Mouse (Mus musculus): ENCODE data around the gene Pbx1. TPM values are rescaled to one million over a fixed set of nuclear protein-coding genes. Genes with fewer than 3 reads are reported as not detected.

Pbx1 gene
- polyA plus RNA-seq, 1 experiment from 2014 or later = 59.2 TPM

- peaks cover 7% of the 10 kb centered on the region for H3K4me1 ChIP-seq (replicated peaks; ENCODE audit: control insufficient read depth, insufficient read depth, low read length)
- 0 out of 2 replicates have a peak, but pooled peaks cover 2% of the 10 kb centered on the region for H3K36me3 ChIP-seq (ENCODE audit: control insufficient read depth, insufficient read depth, low read length)
- peak; percentile 52 for DNase-seq (ENCODE audit: low spot score)
- peak overlapping the region; percentile 42; the same call in 1 of the 2 replicates for H3K27ac ChIP-seq (ENCODE audit: low read depth, low read length)
- peak overlapping the region; percentile 19; the same call in 1 of the 2 replicates for H3K4me2 ChIP-seq (replicated peaks; ENCODE audit: low read depth, low read length)
- no peaks in the 10 kb centered on the region for H3K9me3 ChIP-seq (ENCODE audit: control insufficient read depth, low read length)
- no peaks in the 10 kb centered on the region for H3K27me3 ChIP-seq (ENCODE audit: control insufficient read depth, insufficient read depth, low read length)
- 0 out of 2 replicates have a peak overlapping the region, but pooled peaks have one; percentile 27 for H3K9ac ChIP-seq (ENCODE audit: low read depth, low read length)
- WGBS = 10% methylated on average over 11 of the region's 11 CpGs
- no peak overlapping the region for H3K4me3 ChIP-seq (ENCODE audit: low read depth, low read length)
- ATAC-seq (ENCODE audit: low FRiP score) = peak; percentile 80
These were observed 15.2 kb downstream of the Pbx1 start for GRCm38 (mm10) chr1:168416729-168417437.

- H3K27ac ChIP-seq (ENCODE audit: low read depth, low read length) = no peak overlapping the region
- no peak overlapping the region for H3K4me2 ChIP-seq (replicated peaks; ENCODE audit: low read depth, low read length)
- H3K9me3 ChIP-seq (ENCODE audit: control insufficient read depth, low read length) = no peaks in the 10 kb centered on the region
- ATAC-seq (ENCODE audit: low FRiP score) (no peak), DNase-seq (ENCODE audit: low spot score) (peak; percentile 47)
- no peak overlapping the region for H3K9ac ChIP-seq (ENCODE audit: low read depth, low read length)
- H3K4me1 ChIP-seq (replicated peaks; ENCODE audit: control insufficient read depth, insufficient read depth, low read length) = peaks cover 9% of the 10 kb centered on the region
- 5% methylated on average over 10 of the region's 10 CpGs for WGBS
- 0 out of 2 replicates have a peak, but pooled peaks cover 2% of the 10 kb centered on the region for H3K36me3 ChIP-seq (ENCODE audit: control insufficient read depth, insufficient read depth, low read length)
- no peak overlapping the region for H3K4me3 ChIP-seq (ENCODE audit: low read depth, low read length)
- no peaks in the 10 kb centered on the region for H3K27me3 ChIP-seq (ENCODE audit: control insufficient read depth, insufficient read depth, low read length)
These were observed 21.5 kb downstream of the Pbx1 start for GRCm38 (mm10) chr1:168410611-168411010.

- 0 out of 2 replicates have a peak overlapping the region, but pooled peaks have one; percentile 17 for H3K27ac ChIP-seq (ENCODE audit: low read depth, low read length)
- DNase-seq (ENCODE audit: low spot score) = no peak
- peaks cover 9% of the 10 kb centered on the region for H3K4me1 ChIP-seq (replicated peaks; ENCODE audit: control insufficient read depth, insufficient read depth, low read length)
These were observed 22.0 kb downstream of the Pbx1 start for GRCm38 (mm10) chr1:168410054-168410453.

GRCm38 (mm10) chr1:168408757-168409156 is 23.3 kb downstream of the Pbx1 start:
- H3K4me3 ChIP-seq (ENCODE audit: low read depth, low read length) = no peak overlapping the region
- no peaks in the 10 kb centered on the region for H3K36me3 ChIP-seq (ENCODE audit: control insufficient read depth, insufficient read depth, low read length)
- no peaks in the 10 kb centered on the region for H3K27me3 ChIP-seq (ENCODE audit: control insufficient read depth, insufficient read depth, low read length)
- H3K27ac ChIP-seq (ENCODE audit: low read depth, low read length) = no peak overlapping the region
- H3K4me1 ChIP-seq (replicated peaks; ENCODE audit: control insufficient read depth, insufficient read depth, low read length) = peaks cover 9% of the 10 kb centered on the region
- H3K9ac ChIP-seq (ENCODE audit: low read depth, low read length) = no peak overlapping the region
- H3K9me3 ChIP-seq (ENCODE audit: control insufficient read depth, low read length) = no peaks in the 10 kb centered on the region
- no peak overlapping the region for H3K4me2 ChIP-seq (replicated peaks; ENCODE audit: low read depth, low read length)
- ATAC-seq (ENCODE audit: low FRiP score) (no peak), DNase-seq (ENCODE audit: low spot score) (no peak)
- WGBS = 79% methylated on average over 10 of the region's 10 CpGs

More at GRCm38 (mm10) chr1:168410054-168410453, 22.0 kb downstream of the Pbx1 start:
- Histone ChIP-seq H3K9me3 (ENCODE audit: control insufficient read depth, low read length) (no peaks in the 10 kb centered on the region), H3K27me3 (ENCODE audit: control insufficient read depth, insufficient read depth, low read length) (no peaks in the 10 kb centered on the region), H3K4me2 (replicated peaks; ENCODE audit: low read depth, low read length) (no peak overlapping the region), H3K9ac (ENCODE audit: low read depth, low read length) (no peak overlapping the region), H3K36me3 (ENCODE audit: control insufficient read depth, insufficient read depth, low read length) (no peaks in the 10 kb centered on the region), H3K4me3 (ENCODE audit: low read depth, low read length) (no peak overlapping the region)
- no peak for ATAC-seq (ENCODE audit: low FRiP score)
- WGBS = 5% methylated on average over 1 of the region's 1 CpGs

GRCm38 (mm10) chr1:168407958-168408357 is 24.1 kb downstream of the Pbx1 start:
- no peak overlapping the region for H3K4me3 ChIP-seq (ENCODE audit: low read depth, low read length)
- ATAC-seq (ENCODE audit: low FRiP score) (no peak), DNase-seq (ENCODE audit: low spot score) (no peak)
- H3K4me1 ChIP-seq (replicated peaks; ENCODE audit: control insufficient read depth, insufficient read depth, low read length) = peaks cover 9% of the 10 kb centered on the region
- H3K27ac ChIP-seq (ENCODE audit: low read depth, low read length) = peak overlapping the region; percentile 20; the same call in 1 of the 2 replicates
- WGBS = 84% methylated on average over 7 of the region's 7 CpGs
- no peaks in the 10 kb centered on the region for H3K9me3 ChIP-seq (ENCODE audit: control insufficient read depth, low read length)
- H3K4me2 ChIP-seq (replicated peaks; ENCODE audit: low read depth, low read length) = no peak overlapping the region
- no peaks in the 10 kb centered on the region for H3K36me3 ChIP-seq (ENCODE audit: control insufficient read depth, insufficient read depth, low read length)
- no peaks in the 10 kb centered on the region for H3K27me3 ChIP-seq (ENCODE audit: control insufficient read depth, insufficient read depth, low read length)
- no peak overlapping the region for H3K9ac ChIP-seq (ENCODE audit: low read depth, low read length)

GRCm38 (mm10) chr1:168406291-168406675 is 25.8 kb downstream of the Pbx1 start:
- Histone ChIP-seq H3K4me3 (ENCODE audit: low read depth, low read length) (no peak overlapping the region), H3K36me3 (ENCODE audit: control insufficient read depth, insufficient read depth, low read length) (no peaks in the 10 kb centered on the region), H3K4me1 (replicated peaks; ENCODE audit: control insufficient read depth, insufficient read depth, low read length) (peaks cover 13% of the 10 kb centered on the region), H3K27ac (ENCODE audit: low read depth, low read length) (peak overlapping the region; percentile 4; the same call in 1 of the 2 replicates), H3K9me3 (ENCODE audit: control insufficient read depth, low read length) (no peaks in the 10 kb centered on the region), H3K9ac (ENCODE audit: low read depth, low read length) (no peak overlapping the region), H3K27me3 (ENCODE audit: control insufficient read depth, insufficient read depth, low read length) (no peaks in the 10 kb centered on the region), H3K4me2 (replicated peaks; ENCODE audit: low read depth, low read length) (no peak overlapping the region)
- WGBS = 21% methylated on average over 8 of the region's 8 CpGs
- ATAC-seq (ENCODE audit: low FRiP score) = no peak
- no peak for DNase-seq (ENCODE audit: low spot score)

- DNase-seq (ENCODE audit: low spot score) = peak; percentile 59
These were observed 26.3 kb downstream of the Pbx1 start for GRCm38 (mm10) chr1:168405645-168406290.

GRCm38 (mm10) chr1:168403529-168403928 is 28.5 kb downstream of the Pbx1 start:
- Histone ChIP-seq H3K27me3 (ENCODE audit: control insufficient read depth, insufficient read depth, low read length) (no peaks in the 10 kb centered on the region), H3K9me3 (ENCODE audit: control insufficient read depth, low read length) (no peaks in the 10 kb centered on the region), H3K9ac (ENCODE audit: low read depth, low read length) (no peak overlapping the region), H3K4me3 (ENCODE audit: low read depth, low read length) (no peak overlapping the region), H3K4me1 (replicated peaks; ENCODE audit: control insufficient read depth, insufficient read depth, low read length) (0 out of 2 replicates have a peak, but pooled peaks cover 6% of the 10 kb centered on the region), H3K36me3 (ENCODE audit: control insufficient read depth, insufficient read depth, low read length) (no peaks in the 10 kb centered on the region), H3K27ac (ENCODE audit: low read depth, low read length) (no peak overlapping the region), H3K4me2 (replicated peaks; ENCODE audit: low read depth, low read length) (no peak overlapping the region)
- WGBS = 58% methylated on average over 2 of the region's 2 CpGs
- ATAC-seq (ENCODE audit: low FRiP score) (no peak), DNase-seq (ENCODE audit: low spot score) (no peak)

More at GRCm38 (mm10) chr1:168405645-168406290, 26.3 kb downstream of the Pbx1 start:
- no peak overlapping the region for H3K4me2 ChIP-seq (replicated peaks; ENCODE audit: low read depth, low read length)
- no peaks in the 10 kb centered on the region for H3K9me3 ChIP-seq (ENCODE audit: control insufficient read depth, low read length)
- no peaks in the 10 kb centered on the region for H3K36me3 ChIP-seq (ENCODE audit: control insufficient read depth, insufficient read depth, low read length)
- H3K27me3 ChIP-seq (ENCODE audit: control insufficient read depth, insufficient read depth, low read length) = no peaks in the 10 kb centered on the region
- peak overlapping the region; percentile 7; the same call in 1 of the 2 replicates for H3K27ac ChIP-seq (ENCODE audit: low read depth, low read length)
- peak; percentile 69; the same call in 1 of the 2 replicates for ATAC-seq (ENCODE audit: low FRiP score)
- 20% methylated on average over 9 of the region's 12 CpGs for WGBS
- H3K4me3 ChIP-seq (ENCODE audit: low read depth, low read length) = no peak overlapping the region
- H3K4me1 ChIP-seq (replicated peaks; ENCODE audit: control insufficient read depth, insufficient read depth, low read length) = peaks cover 13% of the 10 kb centered on the region
- no peak overlapping the region for H3K9ac ChIP-seq (ENCODE audit: low read depth, low read length)

Measured in hindbrain, embryonic 11.5 days (tissue).